Mouse (Mus musculus) lung, embryonic 14.5 days (tissue): ENCODE results near the gene Usp2. TPM values are rescaled to one million over a fixed set of nuclear protein-coding genes. Genes with fewer than 3 reads are reported as not detected.

Experiments
- ATAC-seq: fragments of 200-750 bp; cut with Nextera tagmentation; 2 replicates; pipeline ENCODE4 v1.8.0; 2017; ENCODE audit warnings: mild to moderate bottlenecking, moderate TSS enrichment, moderate library complexity; ENCODE audit not compliant: insufficient read depth
- DNase-seq: peaks from one replicate; pipeline ENCODE4 v3.0.0-alpha.2; 2015
- H3K27ac ChIP-seq: fragments of 300-500 bp; sonication (generic); 2 replicates; pipeline ENCODE4 v1.5.1; 2014; ENCODE audit warnings: low read depth, mild to moderate bottlenecking, moderate library complexity
- H3K27me3 ChIP-seq: fragments of 300-500 bp; sonication (generic); 2 replicates; pipeline ENCODE4 v1.6.1; 2014; ENCODE audit warnings: low read length, control low read depth; ENCODE audit not compliant: insufficient read depth
- H3K36me3 ChIP-seq: fragments of 300-500 bp; sonication (generic); 2 replicates; pipeline ENCODE4 v1.6.1; 2014; ENCODE audit warnings: control low read depth; ENCODE audit not compliant: insufficient read depth
- H3K4me1 ChIP-seq: fragments of 300-500 bp; sonication (generic); 2 replicates; pipeline ENCODE4 v1.6.1; 2014; ENCODE audit warnings: antibody characterized with exemption, control low read depth; ENCODE audit not compliant: insufficient read depth
- H3K4me2 ChIP-seq: fragments of 300-500 bp; sonication (generic); 2 replicates; pipeline ENCODE4 v1.6.1; 2014; ENCODE audit warnings: mild to moderate bottlenecking
- H3K4me3 ChIP-seq: fragments of 300-500 bp; sonication (generic); 2 replicates; pipeline ENCODE4 v1.5.1; 2014; ENCODE audit warnings: low read depth, low read length
- H3K9ac ChIP-seq: fragments of 300-500 bp; sonication (generic); 2 replicates; pipeline ENCODE4 v1.6.1; 2014
- H3K9me3 ChIP-seq: fragments of 300-500 bp; sonication (generic); 2 replicates; pipeline ENCODE4 v1.6.1; 2016; ENCODE audit warnings: low read depth, low read length, control low read depth
- CTCF ChIP-seq: IDR thresholded peaks from 2 replicates; pipeline ENCODE4 v1.5.1; 2016; ENCODE audit warnings: antibody characterized with exemption, low read depth
- WGBS: fragments of 180-500 bp; shearing (Covaris S2); extraction: QIAGEN DNeasy Blood & Tissue Kit; methylation state at CpG from one replicate; pipeline ENCODE4 v1.1.7; 2014; 5-methylcytosine and 5-hydroxymethylcytosine counted together
- polyA plus RNA-seq: library from polyadenylated mRNA; unstranded; fragments of >200 nt; fragmentation: Nextera tagmentation; extraction: Ambion mirVana; gene quantifications from 2 replicates; pipeline ENCODE4 v1.2.1, GENCODE M21; 2014

The Usp2 gene
- polyA plus RNA-seq, 1 experiment from 2014 or later, result 7.5 TPM

DNA sequence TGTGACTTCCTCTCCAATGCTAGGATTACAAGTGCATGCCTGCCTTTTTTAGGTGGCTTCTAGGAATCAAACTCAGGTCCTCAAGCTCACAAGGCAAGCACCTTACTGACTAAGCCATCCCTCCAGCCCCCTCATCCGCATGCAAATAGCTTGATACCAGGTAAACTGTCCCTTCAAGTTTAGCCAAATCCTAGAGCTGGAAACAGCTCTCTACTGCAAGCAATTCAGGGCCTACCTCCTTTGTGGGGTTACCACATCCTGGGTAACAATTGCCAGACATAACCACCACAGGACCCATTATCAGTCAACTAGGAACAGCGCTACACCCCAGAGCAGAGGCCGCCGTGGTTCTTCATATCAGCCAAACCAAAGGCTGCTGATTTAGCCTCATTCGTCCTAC lies 35.7 kb upstream of the Usp2 start:
- DNase-seq (no peak), ATAC-seq (no peak)
- Histone ChIP-seq H3K4me1 (no peaks in the 10 kb centered on the region), H3K4me2 (no peak overlapping the region), H3K4me3 (no peak overlapping the region), H3K36me3 (no peaks in the 10 kb centered on the region), H3K9me3 (no peaks in the 10 kb centered on the region), H3K27me3 (no peaks in the 10 kb centered on the region), H3K9ac (no peak overlapping the region), H3K27ac (no peak overlapping the region)
- TF ChIP-seq CTCF, result no peak
- WGBS, result 75% methylated on average over 5 of the region's 5 CpGs

DNA sequence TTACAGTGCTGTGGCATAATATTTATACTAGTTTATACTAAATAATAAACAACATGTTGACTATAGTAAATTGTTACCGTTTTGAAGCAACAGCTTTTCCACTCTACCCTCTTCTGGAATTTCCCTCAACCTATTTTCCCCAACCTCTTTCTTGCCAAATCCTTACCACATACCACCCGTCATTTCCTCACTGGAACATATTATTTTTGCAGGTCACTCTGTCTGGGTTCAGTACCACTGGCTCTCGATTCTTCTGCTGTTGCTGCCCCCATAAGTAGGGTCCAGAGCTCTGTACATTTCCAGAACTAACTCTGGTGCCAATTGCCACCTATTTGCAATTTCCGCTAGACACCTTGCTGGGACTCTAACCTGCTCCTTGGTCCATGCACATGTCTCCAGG lies 34.9 kb upstream of the Usp2 start:
- H3K4me2 ChIP-seq, result no peak overlapping the region
- no peak overlapping the region for H3K9ac ChIP-seq
- DNase-seq (no peak), ATAC-seq (no peak)
- no peaks in the 10 kb centered on the region for H3K36me3 ChIP-seq
- H3K9me3 ChIP-seq, result no peaks in the 10 kb centered on the region
- no peaks in the 10 kb centered on the region for H3K4me1 ChIP-seq
- H3K27ac ChIP-seq, result no peak overlapping the region
- no peak overlapping the region for H3K4me3 ChIP-seq
- WGBS, result 69% methylated on average over 4 of the region's 4 CpGs
- no peak for TF ChIP-seq CTCF
- no peaks in the 10 kb centered on the region for H3K27me3 ChIP-seq

DNA sequence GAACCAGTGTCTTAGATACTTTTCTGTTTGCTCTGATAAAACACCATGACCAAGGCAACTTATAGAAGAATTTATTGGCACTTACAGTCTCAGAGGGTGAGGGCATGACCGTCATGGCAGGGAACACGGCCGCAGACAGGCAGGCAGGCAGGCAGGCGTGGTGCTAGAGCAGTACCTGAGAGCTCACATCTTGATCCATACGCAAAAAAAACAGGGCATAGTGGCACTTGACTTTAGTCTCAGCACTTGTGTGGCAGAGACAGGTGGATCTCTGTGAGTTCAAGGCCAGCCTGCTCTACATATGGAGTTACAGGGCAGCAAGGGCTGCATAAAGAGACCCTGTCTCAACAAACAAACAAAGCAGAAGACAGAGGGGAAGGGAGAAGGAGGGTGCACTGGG lies 33.5 kb upstream of the Usp2 start:
- no peaks in the 10 kb centered on the region for H3K36me3 ChIP-seq
- no peaks in the 10 kb centered on the region for H3K4me1 ChIP-seq
- no peak overlapping the region for H3K27ac ChIP-seq
- no peaks in the 10 kb centered on the region for H3K27me3 ChIP-seq
- DNase-seq, result no peak
- no peak overlapping the region for H3K4me2 ChIP-seq
- no peak overlapping the region for H3K9ac ChIP-seq
- no peak overlapping the region for H3K4me3 ChIP-seq
- 92% methylated on average over 5 of the region's 5 CpGs for WGBS
- no peak for ATAC-seq
- no peak for TF ChIP-seq CTCF
- H3K9me3 ChIP-seq, result no peaks in the 10 kb centered on the region

DNA sequence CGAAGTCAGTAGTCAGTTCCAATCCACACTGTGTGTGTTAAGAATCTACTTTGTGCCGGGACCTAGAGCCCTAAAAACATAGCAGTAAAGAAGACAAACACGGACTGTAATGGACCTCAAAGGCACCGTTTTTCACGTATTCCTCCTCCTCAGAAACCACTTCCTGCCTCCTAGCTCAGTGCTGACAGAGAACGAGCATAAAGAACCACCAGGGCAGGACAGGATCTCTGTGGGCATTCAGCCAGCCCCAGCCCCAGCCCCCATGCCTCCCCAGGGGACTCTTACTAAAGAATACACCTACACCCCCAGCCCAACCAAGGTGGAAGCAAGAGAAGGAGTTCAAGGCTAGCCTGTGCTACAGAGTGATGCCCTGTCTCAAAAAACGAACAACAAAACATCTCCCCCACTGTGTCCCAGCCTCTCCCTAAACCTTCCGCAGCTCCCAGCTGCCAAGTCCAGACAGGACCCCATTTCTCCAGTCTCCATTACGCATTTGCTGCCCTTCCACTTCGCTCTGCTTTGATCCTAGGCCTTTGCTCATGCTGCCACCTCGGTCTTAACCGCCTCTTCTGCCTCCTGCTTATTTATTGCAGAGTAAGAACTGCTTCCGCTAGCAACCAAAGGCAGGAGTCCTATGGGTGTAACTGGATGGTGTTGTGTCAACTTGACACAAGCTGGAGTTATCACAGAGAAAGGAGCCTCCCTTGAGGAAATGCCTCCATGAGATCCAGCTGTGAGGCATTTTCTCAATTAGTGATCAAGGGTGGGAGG lies 32.7 kb upstream of the Usp2 start:
- 59% methylated on average over 13 of the region's 13 CpGs for WGBS
- no peak overlapping the region for H3K9ac ChIP-seq
- H3K27me3 ChIP-seq, result no peaks in the 10 kb centered on the region
- DNase-seq (no peak), ATAC-seq (no peak)
- no peak overlapping the region for H3K27ac ChIP-seq
- no peaks in the 10 kb centered on the region for H3K9me3 ChIP-seq
- no peak overlapping the region for H3K4me2 ChIP-seq
- H3K4me1 ChIP-seq, result no peaks in the 10 kb centered on the region
- TF ChIP-seq CTCF, result no peak
- no peak overlapping the region for H3K4me3 ChIP-seq
- H3K36me3 ChIP-seq, result no peaks in the 10 kb centered on the region

DNA sequence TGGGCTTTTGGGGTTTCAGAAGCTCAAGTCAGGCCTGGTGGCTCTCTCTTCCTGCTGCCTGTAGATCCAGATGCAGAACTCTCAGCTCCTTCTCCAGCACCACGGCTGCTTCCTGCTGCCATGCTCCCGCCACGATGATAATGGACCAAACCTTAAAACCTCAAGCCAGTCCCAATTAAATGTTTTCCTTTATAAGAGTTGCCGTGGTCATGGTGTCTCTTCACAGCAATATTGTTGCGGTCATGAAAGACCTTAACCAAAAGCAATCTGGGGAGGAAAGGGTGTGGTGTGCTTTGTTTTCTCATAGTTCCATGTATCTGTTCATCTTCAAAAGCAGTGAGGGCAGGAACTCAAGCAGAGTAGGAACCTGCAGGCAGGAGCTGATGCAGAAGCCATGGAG lies 29.7 kb upstream of the Usp2 start:
- TF ChIP-seq CTCF, result no peak
- Histone ChIP-seq H3K4me3 (no peak overlapping the region), H3K4me2 (no peak overlapping the region), H3K9ac (no peak overlapping the region), H3K27me3 (peaks cover 5% of the 10 kb centered on the region; the same call in 1 of the 2 replicates), H3K9me3 (no peaks in the 10 kb centered on the region), H3K27ac (no peak overlapping the region), H3K36me3 (no peaks in the 10 kb centered on the region), H3K4me1 (no peaks in the 10 kb centered on the region)
- no peak for DNase-seq
- 91% methylated on average over 5 of the region's 5 CpGs for WGBS
- ATAC-seq, result no peak

DNA sequence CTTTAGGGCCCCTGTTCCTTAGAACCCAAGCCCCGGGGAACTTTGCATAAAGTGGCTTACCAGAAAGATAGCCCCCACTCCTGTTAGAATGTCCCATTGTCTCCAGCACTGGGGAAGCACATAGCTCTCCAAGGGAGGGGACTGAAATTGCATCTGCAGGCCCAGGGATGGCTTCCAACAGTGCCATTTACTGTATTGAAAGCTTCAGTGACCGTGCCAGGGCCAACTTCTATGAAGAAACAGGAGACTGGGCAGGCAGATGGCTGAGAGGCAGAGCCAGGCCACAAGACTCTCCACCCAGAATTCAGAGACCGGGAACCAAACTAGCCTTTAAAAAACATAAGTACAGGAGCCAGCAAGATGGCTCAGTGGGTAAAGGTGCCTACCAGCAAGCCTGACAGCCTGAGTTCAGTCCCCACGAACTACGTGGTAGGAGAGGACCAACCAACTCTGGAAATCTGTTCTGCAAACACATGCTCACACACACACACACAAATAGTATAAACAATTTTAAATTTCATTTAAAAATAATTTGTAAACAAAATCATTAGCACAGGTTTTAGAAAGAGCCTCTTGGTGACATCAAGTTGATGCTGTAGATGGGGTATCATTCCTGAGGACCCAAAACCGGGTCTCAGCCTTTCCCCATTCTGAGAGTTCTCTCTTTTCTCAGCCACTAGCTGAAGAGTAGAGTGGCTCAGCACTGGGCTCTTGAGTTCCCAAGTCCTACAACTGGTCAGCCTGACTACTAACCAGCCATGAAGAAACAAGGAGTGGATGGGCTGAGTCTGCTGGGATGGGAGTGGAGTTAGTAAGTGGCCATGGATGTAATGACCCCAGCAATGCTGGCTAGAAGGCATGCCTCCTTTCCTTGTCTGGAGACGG lies 25.1 kb upstream of the Usp2 start:
- H3K27me3 ChIP-seq, result peaks cover 36% of the 10 kb centered on the region

DNA sequence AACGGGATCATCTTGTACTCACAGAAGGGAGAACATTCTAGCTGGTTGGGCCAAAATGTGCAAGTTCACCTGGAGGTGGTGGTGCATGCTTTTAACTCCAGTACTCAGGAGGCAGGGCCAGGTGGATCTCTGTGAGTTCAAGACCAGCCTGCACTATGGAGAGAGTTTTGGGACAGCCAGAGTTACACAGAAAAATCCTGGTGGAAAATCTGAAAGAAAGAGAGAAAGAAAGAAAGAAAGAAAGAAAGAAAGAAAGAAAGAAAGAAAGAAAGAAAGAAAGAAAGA lies 24.5 kb upstream of the Usp2 start:
- H3K36me3 ChIP-seq, result no peaks in the 10 kb centered on the region
- H3K4me3 ChIP-seq, result no peak overlapping the region
- TF ChIP-seq CTCF, result no peak
- DNase-seq, result no peak
- H3K9ac ChIP-seq, result no peak overlapping the region
- peaks cover 36% of the 10 kb centered on the region for H3K27me3 ChIP-seq
- no peak overlapping the region for H3K4me2 ChIP-seq
- H3K27ac ChIP-seq, result no peak overlapping the region
- H3K9me3 ChIP-seq, result no peaks in the 10 kb centered on the region
- ATAC-seq, result no peak
- no peaks in the 10 kb centered on the region for H3K4me1 ChIP-seq
- WGBS, result 57% methylated on average over 1 of the region's 1 CpGs

More for the DNA sequence above, 25.1 kb upstream of the Usp2 start:
- H3K36me3 ChIP-seq, result no peaks in the 10 kb centered on the region
- DNase-seq, result no peak
- H3K9ac ChIP-seq, result no peak overlapping the region
- no peak overlapping the region for H3K4me3 ChIP-seq
- H3K27ac ChIP-seq, result no peak overlapping the region
- H3K4me1 ChIP-seq, result no peaks in the 10 kb centered on the region
- TF ChIP-seq CTCF, result no peak
- H3K4me2 ChIP-seq, result no peak overlapping the region
- WGBS, result 67% methylated on average over 7 of the region's 7 CpGs
- no peak for ATAC-seq
- no peaks in the 10 kb centered on the region for H3K9me3 ChIP-seq
